ENCODE assay signal across 13 mouse cellular contexts in the genomic region with DNA sequence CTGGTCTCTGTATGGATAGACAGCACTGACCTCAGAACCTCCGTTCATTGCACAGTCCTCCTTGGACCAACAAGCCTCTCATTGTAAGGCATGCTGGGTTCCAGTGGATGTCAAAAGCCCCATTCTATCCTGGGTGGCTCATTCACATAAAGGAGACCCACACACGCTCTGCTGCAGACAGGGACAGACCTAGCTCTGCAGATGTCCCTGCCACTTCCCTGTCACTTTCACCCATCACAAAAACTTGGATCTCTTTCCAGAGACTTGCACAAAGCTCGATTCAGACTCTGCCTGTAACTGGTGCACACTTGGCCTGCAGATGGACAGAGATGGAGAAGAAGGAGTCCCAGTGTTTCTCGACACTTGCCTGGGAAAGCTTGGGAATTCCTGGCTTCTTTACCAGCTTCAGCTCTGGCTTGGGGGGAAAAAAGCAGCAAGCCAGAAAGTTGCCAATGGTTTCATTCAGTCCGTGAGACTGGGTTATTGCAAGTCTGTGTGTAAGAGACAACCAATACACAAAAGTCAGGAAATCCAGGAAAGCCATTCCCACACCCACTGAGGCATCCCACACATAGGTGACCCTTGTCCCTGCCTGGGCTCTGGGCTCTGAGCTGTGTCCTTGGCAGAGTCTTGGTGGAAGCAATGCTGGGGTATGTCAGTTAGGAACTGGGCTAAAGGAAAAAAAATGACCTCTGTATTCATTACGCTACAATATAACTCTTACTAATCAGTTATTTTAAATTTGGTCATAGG.
DNase-seq lines count a peak whose midpoint lies in the region; ATAC-seq and TF ChIP-seq lines count a peak whose summit lies in the region.
"Had no signal": no experiment of that assay in that cellular context is flagged by ENCODE, and none has a peak within 500 bp of the region (broad histone marks: within the 10 kb centered on the region; RNA-seq: fewer than 3 reads in every experiment).

No protein-coding gene starts in this region.

- TF ChIP-seq CTCF in intestine, postnatal 0 days (IDR thresholded peaks at IDR 0.05; ENCODE audit: low read depth) = no peak

- ATAC-seq in intestine, embryonic 14.5 days (replicated peaks; ENCODE audit: low FRiP score, low TSS enrichment, low read depth) = peak; percentile 51; the same call in 1 of the 2 replicates
- ATAC-seq in intestine, postnatal 0 days = no peak

- DNase-seq in cerebellum, adult 9-10 months = peak; percentile 15
- no peak for DNase-seq in cerebellum, adult 11 months
- DNase-seq in intestine, embryonic 14.5 days (ENCODE audit: low spot score) = no peak
- DNase-seq in Muller cell, postnatal 12 days (ENCODE audit: inconsistent ontology term) = peak; percentile 45
- DNase-seq in layer of hippocampus, postnatal 14 days (ENCODE audit: low spot score in 2 of 2) = peak; percentile 32 to 71
- DNase-seq in testis, postnatal 10 days (ENCODE audit: low spot score) = no peak
- DNase-seq in natural killer cell, adult 2 months (ENCODE audit: low spot score in 2 of 2) = no peak
- DNase-seq: heart, postnatal 14 days; kidney, postnatal 10 days; thymus, postnatal 25 days had no signal

- H3K4me2 ChIP-seq in intestine, embryonic 14.5 days (ENCODE audit: low read length) = no peak overlapping the region
- no peak overlapping the region for H3K4me2 ChIP-seq in intestine, postnatal 0 days (replicated peaks; ENCODE audit: low read depth)

- H3K4me1 ChIP-seq in intestine, embryonic 14.5 days (replicated peaks; ENCODE audit: control insufficient read depth, insufficient read depth, low read length) = no peaks in the 10 kb centered on the region; the same call in 1 of the 2 replicates
- no peaks in the 10 kb centered on the region for H3K4me1 ChIP-seq in intestine, postnatal 0 days (replicated peaks; ENCODE audit: control insufficient read depth, insufficient read depth, low read length)

- 78% methylated on average over 6 of the region's 6 CpGs for WGBS in intestine, embryonic 14.5 days
- 82% methylated on average over 6 of the region's 6 CpGs for WGBS in intestine, postnatal 0 days

- no peak overlapping the region for H3K4me3 ChIP-seq in intestine, embryonic 14.5 days (ENCODE audit: low read depth, low read length)
- no peak overlapping the region for H3K4me3 ChIP-seq in intestine, postnatal 0 days (ENCODE audit: low read depth, low read length)

- no peaks in the 10 kb centered on the region for H3K9me3 ChIP-seq in intestine, embryonic 14.5 days (ENCODE audit: control insufficient read depth, low read length)
- H3K9me3 ChIP-seq in intestine, postnatal 0 days (ENCODE audit: control insufficient read depth) = no peaks in the 10 kb centered on the region
- H3K9me3 ChIP-seq: G1E had no signal

- H3K9ac ChIP-seq in intestine, embryonic 14.5 days (ENCODE audit: low read length) = no peak overlapping the region
- no peak overlapping the region for H3K9ac ChIP-seq in intestine, postnatal 0 days (ENCODE audit: low read depth, low read length)
- H3K9ac ChIP-seq: liver, embryonic 14.5 days had no signal

- H3K27me3 ChIP-seq in intestine, embryonic 14.5 days (replicated peaks; ENCODE audit: control insufficient read depth, insufficient read depth, low read length) = no peaks in the 10 kb centered on the region
- no peaks in the 10 kb centered on the region for H3K27me3 ChIP-seq in intestine, postnatal 0 days (replicated peaks; ENCODE audit: control insufficient read depth, insufficient read depth, low read length)

- no peaks in the 10 kb centered on the region for H3K36me3 ChIP-seq in intestine, embryonic 14.5 days (ENCODE audit: control insufficient read depth, insufficient read depth, low read length)
- H3K36me3 ChIP-seq in intestine, postnatal 0 days (ENCODE audit: control insufficient read depth, insufficient read depth) = no peaks in the 10 kb centered on the region
- H3K36me3 ChIP-seq: G1E had no signal

- no peak overlapping the region for H3K27ac ChIP-seq in intestine, embryonic 14.5 days (ENCODE audit: low read depth)
- H3K27ac ChIP-seq in intestine, postnatal 0 days (ENCODE audit: low read depth, low read length) = no peak overlapping the region
- H3K27ac ChIP-seq: liver, embryonic 14.5 days had no signal

Comparison
In these comparisons a context has a peak if more than half of its experiments do, and no peak if none do; other contexts are left out.
1. DNase-seq: peak in cerebellum, adult 9-10 months (single experiment), Muller cell, postnatal 12 days (single experiment) and layer of hippocampus, postnatal 14 days (2 of 2); none in cerebellum, adult 11 months (single experiment), intestine, embryonic 14.5 days (single experiment), testis, postnatal 10 days (single experiment) and natural killer cell, adult 2 months (0 of 2).